Mouse (Mus musculus): ENCODE data around the gene Alg5.
A peak's percentile ranks its signal among the peaks of the same experiment; 100 is the strongest.

The Alg5 gene

GRCm38 (mm10) chr3:54741965-54742364 lies 6.6 kb downstream of the Alg5 start:
- no peak for DNase-seq

- DNase-seq: no peak
Measured at GRCm38 (mm10) chr3:54745799-54746198, 10.5 kb downstream of the Alg5 start.

GRCm38 (mm10) chr3:54753411-54753810 lies 18.1 kb downstream of the Alg5 start:
- no peak for DNase-seq

GRCm38 (mm10) chr3:54755145-54756041 lies 20.1 kb downstream of the Alg5 start, which contains the start of gene Smad9:
Gene Smad9 (plus strand): TSS chr3:54755582.
- peak; percentile 69 for DNase-seq

- DNase-seq: peak; percentile 36
Measured at GRCm38 (mm10) chr3:54756058-54756457, 20.7 kb downstream of the Alg5 start.

GRCm38 (mm10) chr3:54757446-54757845 lies 22.1 kb downstream of the Alg5 start:
- DNase-seq: no peak

GRCm38 (mm10) chr3:54759211-54759610 lies 23.9 kb downstream of the Alg5 start:
- DNase-seq: no peak

- DNase-seq: no peak
Measured at GRCm38 (mm10) chr3:54760321-54761115, 25.2 kb downstream of the Alg5 start.

GRCm38 (mm10) chr3:54761258-54761657 lies 25.9 kb downstream of the Alg5 start:
- DNase-seq: no peak

- DNase-seq: peak; percentile 38
Measured at GRCm38 (mm10) chr3:54764418-54764817, 29.1 kb downstream of the Alg5 start.

- peak; percentile 20 for DNase-seq
Measured at GRCm38 (mm10) chr3:54765521-54765920, 30.2 kb downstream of the Alg5 start.

GRCm38 (mm10) chr3:54766034-54766433 lies 30.7 kb downstream of the Alg5 start:
- DNase-seq: no peak

GRCm38 (mm10) chr3:54766811-54767210 lies 31.5 kb downstream of the Alg5 start:
- no peak for DNase-seq

GRCm38 (mm10) chr3:54768592-54768991 lies 33.3 kb downstream of the Alg5 start:
- no peak for DNase-seq

GRCm38 (mm10) chr3:54769349-54770275 lies 34.3 kb downstream of the Alg5 start:
- DNase-seq: no peak

- no peak for DNase-seq
Measured at GRCm38 (mm10) chr3:54773613-54774012, 38.3 kb downstream of the Alg5 start.

GRCm38 (mm10) chr3:54775989-54776631 lies 40.8 kb downstream of the Alg5 start:
- DNase-seq: no peak

GRCm38 (mm10) chr3:54790601-54791000 lies 55.3 kb downstream of the Alg5 start:
- no peak for DNase-seq

GRCm38 (mm10) chr3:54791822-54792677 lies 56.7 kb downstream of the Alg5 start:
- no peak for DNase-seq

GRCm38 (mm10) chr3:54793762-54794161 lies 58.4 kb downstream of the Alg5 start:
- no peak for DNase-seq

- DNase-seq: no peak
Measured at GRCm38 (mm10) chr3:54795379-54795778, 60.0 kb downstream of the Alg5 start.

All from cerebellum, adult 8-10 months (tissue).